Mouse (Mus musculus) adrenal gland, postnatal 25 days (tissue): Measurements from ENCODE around the gene Mrpl43. TPM values are rescaled to one million over a fixed set of nuclear protein-coding genes. Genes with fewer than 3 reads are reported as not detected.
A peak's percentile ranks its signal among the peaks of the same experiment; 100 is the strongest.
"Not testable (repeated sequence)": the region's sequence is repeated elsewhere in the genome, so short reads cannot be mapped to it uniquely, and the experiment has no call there.

Experiments used
- DNase-seq: peaks from one replicate; pipeline ENCODE4 v3.0.0; 2021; ENCODE audit warnings: mixed read lengths
- long read RNA-seq: library from polyadenylated mRNA; stranded (forward); transcript quantifications from one replicate; pipeline ENCODE4 v2.0.0, GENCODE M21; 2021
- total RNA-seq: library from RNA; stranded (reverse); gene quantifications from 2 replicates; pipeline ENCODE4 v1.2.3, GENCODE M21; 2021

The Mrpl43 gene
- total RNA-seq = 47.9 and 53.7 TPM in 2 replicates
- long read RNA-seq, transcript Mrpl43-201 (3 exons, 1,398 nt) = major isoform, 43 of 52 reads
- long read RNA-seq, partial matches to known transcripts = 7 of 52 reads
- long read RNA-seq, other reads (novel, unspliced or antisense) = 2 of 52 reads

DNA sequence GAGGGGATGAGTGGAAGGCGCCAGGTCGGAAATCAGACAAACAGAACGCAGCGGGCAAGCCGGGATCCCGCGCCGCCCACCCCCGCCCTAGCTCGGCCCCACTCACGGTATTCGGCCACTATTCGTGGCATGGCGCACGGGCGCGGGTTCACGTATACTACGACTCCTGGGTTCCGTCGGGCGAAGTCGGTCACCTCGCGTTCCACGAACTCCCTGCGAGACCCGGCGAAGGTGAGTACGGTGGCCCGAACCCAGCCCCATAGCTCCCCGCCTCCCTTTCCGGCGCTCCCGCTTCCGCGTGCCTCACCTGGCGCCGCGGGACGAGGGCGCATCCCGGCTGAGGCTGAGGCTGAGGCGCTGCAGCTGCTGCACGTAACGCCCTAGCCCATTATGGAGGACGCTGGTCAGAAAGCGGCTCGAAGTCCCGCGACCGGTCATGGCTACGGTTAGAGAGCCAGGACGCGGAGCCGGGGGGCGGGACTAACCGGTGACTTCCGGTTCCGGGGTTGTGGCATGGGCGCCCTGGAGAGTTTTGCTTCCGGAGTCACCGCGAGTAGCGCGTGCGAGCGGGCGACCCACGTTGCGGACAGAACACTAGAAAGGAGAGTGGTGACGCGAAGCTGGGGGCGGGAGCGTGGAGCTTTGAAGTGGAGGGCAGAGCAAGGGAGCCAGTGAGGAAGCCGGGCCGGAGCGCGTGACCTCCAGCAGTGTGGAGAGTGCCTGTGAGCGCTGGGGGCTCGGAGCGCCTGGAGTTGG lies at the start of gene Mrpl43:
Mrpl43 (minus strand) TSS at position 486 of the 756 bp plus-strand sequence.
- peak; percentile 97 for DNase-seq

DNA sequence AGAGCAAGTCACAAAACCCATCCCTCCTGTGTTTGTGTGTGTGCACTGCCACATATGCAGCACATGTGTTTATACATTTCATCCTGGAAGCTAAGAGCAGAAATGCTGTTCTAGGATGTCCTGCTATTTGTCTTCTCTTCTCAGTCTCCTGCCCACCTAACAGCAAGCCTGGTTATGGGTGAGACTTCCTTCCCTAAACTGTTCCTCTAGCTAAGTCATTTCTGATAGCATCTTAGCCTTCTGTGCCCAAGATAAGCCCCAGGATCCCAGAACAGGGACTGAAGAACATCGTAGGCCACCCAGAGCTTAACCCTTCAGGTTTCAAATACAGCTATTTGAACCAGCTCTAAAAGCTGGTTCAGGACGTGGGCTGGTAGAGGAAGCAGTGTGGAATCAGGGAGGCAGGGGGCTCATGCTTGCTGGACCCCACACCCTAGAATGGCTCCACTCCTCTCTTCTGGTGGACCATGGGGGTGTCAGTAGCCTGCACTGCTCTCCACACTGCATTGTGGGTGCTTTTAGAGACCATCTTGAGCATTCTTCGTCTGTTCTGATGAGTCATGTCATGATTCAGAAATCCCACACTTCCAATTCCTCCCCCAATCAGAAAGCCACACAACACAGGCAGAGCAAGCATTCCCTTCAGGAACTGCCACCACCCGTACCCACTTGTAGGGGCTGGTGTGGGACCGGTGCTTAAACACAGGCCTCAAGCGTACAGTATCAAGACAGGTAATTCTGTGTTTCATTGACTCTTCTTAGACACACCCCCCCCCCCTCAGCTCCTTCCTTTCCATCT lies 48.8 kb upstream of the Mrpl43 start:
- no peak for DNase-seq

DNA sequence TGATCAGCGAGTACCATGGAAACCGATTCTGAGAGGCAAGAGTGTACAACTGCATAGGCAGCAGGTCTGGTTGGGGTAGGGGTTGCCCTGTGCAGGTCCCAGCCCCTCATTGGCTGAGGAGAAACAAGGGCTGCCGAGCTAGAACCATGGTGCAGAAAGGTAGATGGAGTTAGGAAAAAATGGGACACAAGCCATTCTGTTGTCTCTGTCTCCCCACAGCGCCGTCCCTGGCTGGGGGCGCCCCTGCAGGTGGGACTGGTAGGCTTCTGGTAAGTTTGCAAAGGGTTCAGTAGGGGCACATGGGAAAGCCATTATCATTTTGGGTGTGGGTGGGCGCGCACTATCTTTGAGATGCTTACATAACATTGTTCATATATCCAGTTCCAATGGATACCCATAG lies 47.2 kb upstream of the Mrpl43 start:
- DNase-seq = no peak

DNA sequence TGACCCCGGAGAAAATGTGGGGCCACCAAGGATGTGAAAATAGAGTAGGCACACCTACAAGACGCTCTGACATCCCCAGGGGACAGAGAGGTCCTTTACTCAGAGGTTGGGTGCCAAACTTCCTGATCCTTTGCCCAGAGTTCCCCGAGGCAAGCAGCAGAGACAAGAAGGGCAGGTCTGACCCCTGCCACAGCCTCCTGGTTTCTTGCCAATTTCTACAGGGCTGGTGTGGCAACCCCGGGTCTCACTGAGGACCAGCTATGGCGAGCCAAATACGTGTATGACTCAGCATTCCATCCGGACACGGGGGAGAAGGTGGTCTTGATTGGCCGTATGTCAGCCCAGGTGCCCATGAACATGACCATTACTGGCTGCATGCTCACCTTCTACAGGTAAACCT lies 43.3 kb upstream of the Mrpl43 start:
- DNase-seq = no peak

DNA sequence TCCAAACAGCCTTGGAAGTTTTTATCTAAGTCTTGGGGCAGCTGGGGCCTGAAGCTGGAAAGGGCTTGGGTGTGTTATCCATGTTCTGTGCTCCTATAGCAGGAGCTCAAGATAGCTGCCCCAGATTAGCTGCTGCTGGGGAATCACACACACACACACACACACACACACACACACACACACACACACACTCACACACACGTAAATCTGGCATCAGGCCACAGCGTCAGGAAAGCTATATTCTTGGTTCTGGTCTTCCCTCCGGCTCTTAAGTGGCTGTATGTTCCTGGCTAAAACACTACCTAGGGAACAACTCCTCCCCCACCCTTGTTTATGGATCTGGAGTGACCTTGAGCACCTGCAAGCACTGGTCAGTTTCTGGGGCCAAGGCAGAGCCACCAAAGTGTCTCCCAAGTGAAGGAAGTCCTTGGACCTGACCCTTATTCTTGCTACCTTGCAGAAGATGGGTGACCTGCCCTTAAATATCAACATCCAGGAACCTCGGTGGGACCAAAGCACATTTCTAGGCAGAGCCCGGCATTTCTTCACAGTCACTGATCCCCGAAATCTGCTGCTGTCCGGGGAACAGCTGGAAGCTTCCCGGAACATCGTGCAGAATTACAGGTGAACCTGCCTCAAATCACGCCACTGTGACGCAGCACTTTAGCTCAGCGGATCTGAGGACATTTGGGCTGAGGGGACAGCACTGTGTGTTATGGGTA lies 42.6 kb upstream of the Mrpl43 start:
- DNase-seq = no peak

DNA sequence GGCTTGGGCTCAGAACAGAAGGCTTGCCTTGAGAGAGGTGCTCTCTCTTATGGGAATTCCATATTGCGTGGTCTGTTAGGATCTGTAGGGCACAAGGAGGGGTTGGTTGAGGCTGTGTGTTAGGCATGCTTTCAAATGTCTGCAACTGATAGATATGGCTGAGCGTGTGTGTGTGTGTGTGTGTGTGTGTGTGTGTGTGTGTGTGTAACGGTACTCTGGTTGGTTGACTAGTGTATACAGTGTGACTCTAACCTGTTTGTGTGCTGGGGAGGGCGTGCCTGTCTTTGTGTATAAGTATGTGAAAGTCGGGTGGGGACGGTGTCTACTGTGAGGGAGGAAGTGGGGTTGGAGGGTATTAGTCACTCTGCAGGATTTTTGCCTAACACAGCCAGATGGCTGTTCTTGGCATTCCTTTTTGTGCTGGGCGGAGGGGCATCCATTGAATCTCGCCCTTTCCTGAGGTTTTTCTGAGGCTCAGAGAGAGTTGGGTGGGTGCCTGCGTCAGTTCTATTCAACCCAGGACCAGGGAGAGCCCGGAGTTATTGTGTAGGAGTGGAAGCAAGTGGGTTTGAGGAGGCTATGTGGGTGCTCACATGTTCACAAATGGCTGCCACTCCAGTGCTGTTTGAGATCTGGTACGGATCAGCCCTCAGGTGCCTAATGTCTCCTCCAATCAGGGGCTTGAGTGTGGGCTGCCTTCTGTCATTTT lies 41.8 kb upstream of the Mrpl43 start:
- DNase-seq = no peak

DNA sequence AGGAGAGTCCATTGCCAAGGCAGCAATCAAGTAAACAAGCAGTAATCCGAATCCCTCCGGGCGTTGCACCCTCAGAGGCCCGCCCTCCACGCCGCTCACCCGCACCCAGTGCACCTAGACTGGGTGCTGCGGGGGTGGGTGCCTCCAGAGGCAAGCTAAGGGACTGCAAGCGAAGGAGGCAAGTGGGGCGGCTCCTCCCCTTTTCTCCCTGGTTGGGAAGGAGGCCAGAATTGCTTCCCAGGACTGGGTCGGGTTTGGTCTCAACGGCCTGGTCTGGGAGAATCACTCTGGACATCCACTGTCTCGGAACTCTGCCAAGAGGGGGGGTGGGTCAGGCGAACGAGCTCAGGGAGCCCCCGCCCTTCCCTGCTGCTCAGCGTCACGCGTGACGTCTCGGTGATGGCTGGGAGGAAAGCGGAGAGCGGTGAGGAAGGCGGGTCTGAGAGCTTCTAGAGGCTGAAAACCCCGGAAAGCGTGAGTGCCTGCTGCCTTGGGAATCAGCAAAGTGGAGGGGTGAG lies 41.2 kb upstream of the Mrpl43 start, which contains the start of gene Sfxn3:
Sfxn3 (plus strand) TSS at position 87 of the 518 bp plus-strand sequence.
- DNase-seq = peak; percentile 93

DNA sequence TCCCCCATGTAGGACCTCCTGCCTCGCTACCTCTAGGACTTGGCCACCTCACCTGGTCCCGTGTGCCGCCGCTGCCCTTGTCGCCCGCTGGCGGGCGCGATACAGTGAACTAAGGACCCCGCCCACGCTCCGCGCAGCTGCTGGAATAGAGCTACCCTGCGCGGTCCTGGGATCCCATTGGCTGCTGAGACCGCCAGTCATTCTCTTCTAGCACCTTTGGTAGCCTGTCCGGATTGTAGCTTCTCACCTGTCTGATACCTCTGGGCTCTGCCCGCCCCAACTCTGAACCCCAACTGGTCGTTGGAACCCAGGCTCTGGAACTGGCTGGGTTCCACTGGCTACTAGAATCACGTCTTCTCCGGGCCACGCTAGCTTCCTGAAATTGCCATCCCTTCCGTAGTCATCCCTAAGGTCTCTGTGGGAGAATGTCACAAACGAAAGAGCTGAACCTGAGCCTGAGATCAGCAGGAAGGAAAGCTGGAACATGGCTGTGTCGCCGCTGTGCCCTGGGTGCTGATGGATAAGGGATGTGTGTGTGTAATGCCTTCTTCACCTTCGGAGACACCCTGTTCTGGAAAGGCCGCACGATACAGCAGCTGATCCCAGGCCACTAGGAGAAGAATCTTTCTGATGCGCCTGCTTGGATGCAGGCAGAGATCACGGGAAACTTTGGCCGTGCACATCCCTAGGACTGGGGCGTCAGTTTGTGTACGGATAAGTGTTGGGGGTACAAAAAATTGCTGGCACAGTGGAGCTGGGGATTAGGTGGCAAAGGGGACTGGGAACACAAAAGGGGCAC lies 40.5 kb upstream of the Mrpl43 start:
- peak; percentile 87 for DNase-seq

DNA sequence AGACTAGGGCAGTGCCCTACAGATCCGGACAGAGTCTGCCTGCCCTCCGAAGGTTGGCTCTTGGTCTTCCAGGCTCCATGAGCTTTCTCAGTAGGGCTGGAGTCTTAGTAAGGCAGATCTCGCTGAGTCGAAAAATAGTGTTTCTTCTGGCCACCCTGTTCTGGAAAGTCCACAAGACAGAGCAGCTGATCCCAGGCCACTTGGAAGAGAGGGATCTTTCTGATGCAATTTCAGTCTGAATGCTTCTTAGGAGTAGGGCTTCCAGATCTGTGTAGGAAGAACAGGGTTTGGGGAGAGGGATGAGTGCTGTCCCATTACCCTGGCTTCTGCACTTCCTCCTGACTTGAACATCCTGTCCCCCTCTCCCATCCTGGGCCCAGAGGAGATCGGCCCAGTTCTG lies 39.4 kb upstream of the Mrpl43 start, which contains the start of gene Pdzd7:
Pdzd7 (minus strand) TSS at position 67 of the 400 bp plus-strand sequence.
- DNase-seq = no peak

DNA sequence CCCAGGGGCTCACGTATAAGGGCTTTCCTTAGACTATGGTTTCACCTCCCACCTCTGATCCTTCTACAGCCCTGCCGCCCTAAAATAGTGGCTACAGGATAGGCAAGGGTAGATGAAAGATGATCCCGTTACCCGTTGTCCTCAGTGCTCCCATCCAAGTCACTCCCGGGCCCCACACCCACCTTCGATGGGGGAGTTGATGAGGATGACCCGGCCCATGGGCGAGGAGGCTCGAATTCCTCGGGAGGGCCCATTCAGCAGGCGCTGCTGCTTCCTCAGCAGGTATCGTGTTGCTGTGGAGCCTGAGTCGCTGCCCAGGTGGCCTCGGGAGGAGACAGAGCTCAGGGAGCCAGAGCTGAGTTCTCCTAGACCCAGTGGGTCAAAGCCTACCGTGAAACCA lies 39.0 kb upstream of the Mrpl43 start:
- DNase-seq = no peak

DNA sequence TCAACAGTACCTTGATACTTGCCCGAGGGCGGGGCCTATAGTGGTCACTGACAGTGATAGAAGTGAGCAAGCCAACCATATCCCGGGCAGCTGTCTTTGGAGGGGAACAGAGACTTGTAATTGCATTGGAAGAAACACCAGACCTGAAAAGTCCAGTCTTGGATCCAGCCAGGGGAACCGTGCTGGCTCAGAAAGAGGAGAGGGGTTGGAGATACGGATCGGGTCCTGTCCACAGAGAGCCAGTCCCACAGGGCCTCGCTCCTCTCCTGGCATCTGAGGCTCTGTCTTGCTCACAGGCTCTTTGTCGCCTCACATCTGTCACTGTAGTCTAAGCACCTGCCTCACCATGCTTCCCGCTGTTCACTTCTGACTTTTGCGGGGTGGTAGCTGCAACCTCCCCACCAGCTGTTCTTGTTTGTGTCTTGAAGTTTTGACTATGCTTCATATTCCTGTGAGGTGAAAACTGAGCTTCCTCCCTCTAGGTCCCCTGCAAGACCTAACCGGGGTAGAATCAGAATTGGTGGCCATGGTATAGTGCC lies 38.2 kb upstream of the Mrpl43 start:
- DNase-seq = no peak

DNA sequence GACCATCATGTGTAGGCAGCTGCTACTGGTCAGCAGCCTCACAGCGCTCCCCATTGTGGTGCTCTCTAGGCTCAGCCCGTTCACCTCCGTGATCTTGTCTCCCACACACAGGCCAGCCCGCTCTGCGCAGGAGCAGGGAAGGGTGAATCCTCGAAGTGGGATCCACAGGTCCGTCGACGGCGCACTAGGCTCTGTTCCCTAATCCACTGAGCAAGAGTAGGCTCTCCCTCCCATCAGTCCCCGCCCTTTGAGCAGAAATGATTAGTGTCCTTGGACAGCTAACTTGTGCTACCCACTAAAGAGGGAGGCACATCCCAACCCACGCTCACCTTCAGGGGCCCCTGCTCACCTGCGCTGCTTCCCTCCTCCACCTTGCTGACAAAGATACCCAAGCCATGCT lies 34.0 kb upstream of the Mrpl43 start:
- DNase-seq = no peak

DNA sequence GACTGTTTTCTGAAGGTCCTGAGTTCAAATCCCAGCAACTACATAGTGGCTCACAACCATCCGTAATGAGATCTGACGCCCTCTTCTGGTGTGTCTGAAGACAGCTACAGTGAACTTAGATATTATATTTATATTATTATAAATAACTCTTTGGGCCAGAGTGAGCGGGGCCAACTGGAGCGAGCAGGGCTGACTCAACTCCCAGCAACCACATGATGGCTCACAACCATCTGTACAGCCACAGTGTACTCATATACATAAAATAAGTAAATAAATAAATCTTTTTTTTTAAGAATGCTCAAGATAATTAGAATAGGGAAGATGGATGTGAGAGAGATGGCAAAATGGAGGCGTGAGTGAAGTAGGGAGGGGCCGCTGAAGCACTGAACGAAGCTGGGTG lies 32.0 kb upstream of the Mrpl43 start:
- not testable (repeated sequence) for DNase-seq

DNA sequence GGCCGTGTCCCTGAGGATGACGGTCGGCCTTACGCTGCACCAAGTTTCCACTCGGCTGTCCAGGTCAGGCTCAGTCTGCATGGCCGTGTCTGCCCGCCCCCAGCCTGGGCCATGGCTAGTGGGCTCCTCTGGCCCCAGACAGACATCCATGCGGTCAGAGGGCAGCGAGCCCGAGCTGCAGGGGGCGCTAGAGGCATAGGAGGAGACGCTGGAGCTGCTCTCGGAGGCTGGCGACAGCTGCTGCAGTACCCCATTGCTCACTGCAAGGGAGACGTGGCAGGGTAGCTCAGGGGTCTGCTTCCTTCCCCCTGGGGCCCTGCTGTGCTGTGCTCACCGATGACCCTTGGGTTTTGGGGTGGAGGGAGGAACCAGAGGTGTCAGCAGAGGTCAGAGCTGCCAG lies 30.6 kb upstream of the Mrpl43 start:
- peak; percentile 80 for DNase-seq

DNA sequence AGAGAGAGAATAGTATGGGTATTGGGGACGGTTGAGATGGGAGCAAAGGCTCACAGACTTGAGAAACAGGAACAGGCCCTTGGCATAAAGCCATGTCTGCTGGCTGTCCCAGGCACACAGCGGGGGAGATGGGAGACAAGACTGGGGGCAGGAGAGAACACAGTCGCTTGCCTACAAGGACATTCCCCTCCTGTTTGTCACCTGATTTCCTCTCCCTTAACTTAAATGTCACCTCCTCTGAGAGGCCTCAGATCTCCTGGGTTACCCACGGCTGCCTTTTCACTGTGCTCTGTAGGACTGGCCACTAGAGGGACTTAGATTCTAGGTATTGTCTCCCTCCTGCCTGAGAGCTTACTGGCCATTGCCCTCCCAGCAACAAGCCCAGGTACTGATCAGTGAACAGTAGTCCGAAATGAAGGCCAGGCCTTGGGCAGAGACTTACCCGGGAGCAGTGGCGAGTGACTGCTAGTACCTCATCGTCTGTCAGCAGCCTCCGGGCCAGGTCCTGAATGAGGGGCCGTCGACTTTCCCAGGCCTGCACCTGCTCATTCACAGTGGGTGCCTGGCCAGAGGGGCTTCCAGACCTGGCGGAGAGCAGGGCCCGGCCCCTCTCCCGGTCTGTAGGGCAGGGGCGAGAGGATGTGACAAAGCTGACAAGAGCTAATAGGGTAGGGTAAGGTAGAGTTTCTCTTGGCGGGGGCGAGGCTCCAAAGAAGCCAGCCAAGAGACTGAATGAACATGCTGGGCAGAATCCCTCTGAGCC lies 26.5 kb upstream of the Mrpl43 start:
- DNase-seq = no peak

DNA sequence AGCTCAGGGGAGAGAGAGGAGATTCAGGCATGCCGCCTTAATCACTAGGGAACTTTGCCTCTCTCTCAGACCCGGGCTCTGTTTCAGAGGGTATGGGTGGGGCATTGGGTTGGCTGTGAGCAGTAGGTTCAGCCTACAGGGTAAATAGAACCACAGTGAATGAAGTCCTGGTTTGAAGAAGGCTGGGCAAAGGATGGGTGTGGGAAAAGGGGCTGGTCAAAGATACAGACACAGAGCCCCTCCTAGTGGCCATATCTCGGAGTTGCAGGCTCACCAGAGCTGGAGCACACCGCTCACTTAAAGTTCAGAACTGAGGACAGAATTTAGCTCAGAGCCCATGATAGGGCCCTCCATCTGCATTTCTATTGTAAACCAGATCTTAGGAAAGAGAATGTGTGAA lies 25.5 kb upstream of the Mrpl43 start:
- DNase-seq = peak; percentile 76

DNA sequence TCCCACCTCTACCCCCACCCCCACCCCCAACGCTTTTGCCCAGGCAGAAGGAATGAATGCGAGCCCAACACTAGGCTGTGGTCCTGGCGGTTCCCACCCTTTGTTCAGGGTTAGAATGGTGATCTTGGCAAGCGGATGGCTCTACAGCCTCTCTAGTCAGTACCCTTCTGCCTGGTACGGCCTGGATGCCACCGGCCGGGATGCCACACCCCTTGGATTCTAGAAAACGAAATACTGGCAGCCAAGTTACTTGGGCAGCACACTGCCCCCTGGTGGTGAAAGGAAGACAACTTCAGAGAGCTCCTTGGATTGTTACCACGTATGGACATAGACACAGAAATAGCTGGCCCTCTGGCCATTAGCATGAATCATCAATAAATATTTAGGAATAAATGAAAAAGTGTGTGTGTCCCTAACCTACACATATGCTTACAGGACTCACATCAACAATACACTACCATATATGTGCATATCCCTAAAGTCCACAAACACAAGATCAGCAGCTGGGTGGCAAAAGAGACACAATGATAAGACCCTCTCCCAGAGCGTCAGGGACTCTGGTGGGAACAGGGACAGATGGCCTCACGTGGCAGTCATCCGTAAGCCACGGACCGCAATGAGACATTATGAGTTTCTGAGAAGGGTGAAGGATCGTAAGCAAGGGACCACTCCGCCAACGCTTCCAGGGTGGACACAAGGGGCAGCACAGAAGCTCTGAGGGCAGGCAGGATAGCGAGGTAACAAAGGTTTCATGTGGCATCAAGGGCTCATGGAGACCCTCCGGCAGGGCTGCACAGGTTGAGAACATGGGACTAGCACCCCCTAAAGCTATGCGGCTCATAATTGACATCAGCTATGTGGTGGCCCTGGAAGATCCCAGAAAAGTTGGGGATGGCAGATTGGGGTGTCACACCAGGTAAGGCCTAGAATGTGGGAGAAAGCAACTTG lies 24.8 kb upstream of the Mrpl43 start:
- DNase-seq = peak; percentile 75

DNA sequence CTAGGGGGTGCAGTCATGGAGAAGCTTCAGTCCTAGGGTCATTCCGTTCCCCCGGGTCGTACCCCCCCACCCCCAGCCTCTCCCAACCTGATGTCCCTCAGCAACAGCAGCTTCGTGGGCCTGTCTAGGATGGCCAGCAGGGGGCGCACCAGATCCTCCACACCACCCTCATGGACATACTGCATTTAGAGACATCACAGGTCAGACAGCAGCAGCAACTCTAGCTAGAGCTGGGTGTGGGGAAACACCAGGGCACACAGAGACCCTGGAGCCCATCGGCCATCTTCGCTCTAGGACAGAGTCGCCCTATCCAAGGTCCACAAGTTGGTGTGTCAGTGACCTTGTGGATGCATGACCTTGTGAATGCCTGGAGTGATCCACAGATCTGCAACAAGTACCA lies 23.9 kb upstream of the Mrpl43 start:
- peak; percentile 71 for DNase-seq
